Mouse (Mus musculus) liver, embryonic 12.5 days (tissue): ENCODE results near the gene Tmem238. TPM values are rescaled to one million over a fixed set of nuclear protein-coding genes. Genes with fewer than 3 reads are reported as not detected.
"Not testable (repeated sequence)": the region's sequence is repeated elsewhere in the genome, so short reads cannot be mapped to it uniquely, and the experiment has no call there.

Experiments
- ATAC-seq: fragments of 200-750 bp; cut with Nextera tagmentation; 2 replicates; pipeline ENCODE4 v1.8.0; 2017; ENCODE audit warnings: moderate number of reproducible peaks, mild to moderate bottlenecking, moderate library complexity
- H3K27ac ChIP-seq: fragments of 300-500 bp; sonication (generic); 2 replicates; pipeline ENCODE4 v1.5.1; 2016; ENCODE audit warnings: mild to moderate bottlenecking
- H3K27me3 ChIP-seq: fragments of 300-500 bp; sonication (generic); replicated peaks from 2 replicates; pipeline ENCODE4 v1.6.1; 2016; ENCODE audit warnings: mild to moderate bottlenecking, moderate library complexity
- H3K36me3 ChIP-seq: fragments of 300-500 bp; sonication (generic); 2 replicates; pipeline ENCODE4 v1.6.1; 2016; ENCODE audit warnings: mild to moderate bottlenecking, moderate library complexity
- H3K4me1 ChIP-seq: fragments of 300-500 bp; sonication (generic); 2 replicates; pipeline ENCODE4 v1.6.1; 2016
- H3K4me2 ChIP-seq: fragments of 300-500 bp; sonication (generic); 2 replicates; pipeline ENCODE4 v1.6.1; 2016; ENCODE audit warnings: mild to moderate bottlenecking, moderate library complexity
- H3K4me3 ChIP-seq: fragments of 300-500 bp; sonication (generic); 2 replicates; pipeline ENCODE4 v1.5.1; 2016; ENCODE audit warnings: mild to moderate bottlenecking, moderate library complexity
- H3K9ac ChIP-seq: fragments of 300-500 bp; sonication (generic); 2 replicates; pipeline ENCODE4 v1.6.1; 2016; ENCODE audit warnings: mild to moderate bottlenecking, moderate library complexity
- H3K9me3 ChIP-seq: fragments of 300-500 bp; sonication (generic); replicated peaks from 2 replicates; pipeline ENCODE4 v1.6.1; 2016; ENCODE audit warnings: mild to moderate bottlenecking, moderate library complexity
- WGBS: fragments of 180-500 bp; shearing (Covaris S2); methylation state at CpG from one replicate; pipeline ENCODE4 v1.1.7; 2016; ENCODE audit not compliant: insufficient replicate concordance; 5-methylcytosine and 5-hydroxymethylcytosine counted together
- polyA plus RNA-seq: library from polyadenylated mRNA; unstranded; fragments of >200 nt; fragmentation: Nextera tagmentation; extraction: Ambion mirVana; gene quantifications from 2 replicates; pipeline ENCODE4 v1.2.1, GENCODE M21; 2016

Tmem238 gene
- polyA plus RNA-seq, 1 experiment from 2014 or later = 18.9 TPM

DNA sequence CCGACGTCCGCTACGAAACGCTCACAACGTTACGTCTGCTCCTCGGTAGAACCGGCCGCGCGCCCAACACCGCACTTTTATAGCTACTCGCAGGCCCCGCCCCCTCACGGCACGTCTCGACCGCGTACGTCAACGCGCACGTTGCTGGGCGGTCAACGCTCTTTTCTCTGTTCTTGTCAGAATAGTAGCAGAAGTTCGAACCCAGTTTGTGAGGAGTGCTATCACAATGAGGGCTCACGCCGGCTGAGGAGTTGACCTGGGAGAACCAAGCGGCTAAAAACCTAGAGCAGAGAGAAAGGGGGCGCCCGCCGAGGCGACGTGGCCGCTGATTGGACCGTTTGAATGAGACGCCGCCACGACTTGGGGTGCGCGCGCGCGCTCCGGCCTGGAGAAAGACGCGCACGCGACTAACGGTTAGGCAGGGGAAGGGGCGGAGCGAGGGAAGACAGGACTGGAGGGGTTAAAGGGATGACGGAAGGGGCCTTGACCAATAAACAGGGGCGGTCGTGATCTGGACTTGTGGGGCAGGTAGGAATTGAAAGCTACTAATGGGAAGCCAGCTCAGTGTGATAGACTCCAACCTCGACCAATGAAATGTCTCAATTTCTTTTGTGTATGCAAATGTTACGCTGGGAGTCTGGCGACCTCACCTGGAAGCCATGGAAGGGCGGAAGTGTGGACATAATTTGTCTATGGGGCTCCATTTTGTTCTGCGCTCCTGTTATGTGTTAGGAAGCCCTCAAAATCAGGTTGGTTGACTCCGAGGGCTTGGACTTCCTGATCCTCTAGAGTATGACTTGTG lies 23.0 kb upstream of the Tmem238 start, which contains the start of gene Ube2s:
TSS of gene Ube2s (minus strand) at position 288 of the 802 bp plus-strand sequence.
- Histone ChIP-seq H3K4me1 (peaks cover 42% of the 10 kb centered on the region), H3K4me2 (peak within 1 kb of the TSS; percentile 78), H3K36me3 (peaks cover 38% of the 10 kb centered on the region), H3K9ac (peak within 1 kb of the TSS; percentile 98), H3K9me3 (no peaks in the 10 kb centered on the region), H3K27ac (peak within 1 kb of the TSS; percentile 89), H3K27me3 (0 out of 2 replicates have a peak, but pooled peaks cover 4% of the 10 kb centered on the region), H3K4me3 (peak within 1 kb of the TSS; percentile 90)
- peak; percentile 98 for ATAC-seq
- under 1% methylated on average over 62 of the region's 62 CpGs for WGBS

DNA sequence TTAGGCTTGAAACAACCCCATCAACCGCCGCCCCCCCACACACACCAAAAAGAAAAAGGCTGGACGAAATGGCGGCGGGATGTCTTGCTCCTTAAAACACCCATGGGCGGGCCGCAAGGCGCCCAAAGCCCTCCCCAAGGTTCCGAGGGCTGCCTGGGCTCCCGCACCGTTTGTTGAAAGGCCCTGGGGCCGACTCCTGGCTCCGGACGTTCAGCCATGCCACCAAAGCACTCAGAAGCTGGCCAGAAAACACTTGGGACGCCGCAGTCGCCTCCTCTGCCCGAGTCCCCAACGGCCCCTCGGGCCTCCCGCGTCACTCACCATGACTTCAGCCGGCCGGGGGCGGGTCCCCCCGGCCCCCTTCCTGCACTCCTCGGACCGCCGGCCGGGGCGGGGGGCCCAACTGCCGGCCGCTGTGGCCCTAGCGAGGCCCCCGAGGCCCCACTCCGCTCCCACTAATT lies 22.4 kb upstream of the Tmem238 start:
- ATAC-seq = no peak; the same call in 1 of the 2 replicates

DNA sequence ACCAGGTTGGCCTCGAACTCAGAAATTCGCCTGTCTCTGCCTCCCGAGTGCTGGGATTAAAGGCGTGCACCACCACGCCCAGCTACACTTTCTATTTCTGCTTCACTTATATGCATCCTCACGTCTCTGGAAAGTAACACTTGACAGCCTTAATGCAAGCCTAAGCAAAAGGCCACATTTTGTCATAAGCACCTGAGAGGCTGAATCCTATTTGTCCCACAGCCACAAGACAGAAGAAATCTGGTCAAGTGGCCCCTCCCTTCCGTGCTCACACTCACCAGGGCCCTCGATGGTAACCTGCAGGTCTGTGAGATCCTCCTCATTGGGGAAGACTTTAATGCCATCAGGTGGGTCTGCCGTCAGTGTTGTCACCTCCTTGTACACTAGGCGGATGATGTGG lies 21.7 kb upstream of the Tmem238 start:
- Histone ChIP-seq H3K4me1 (peaks cover 56% of the 10 kb centered on the region), H3K4me3 (peak overlapping the region; percentile 90), H3K27ac (peak overlapping the region; percentile 89), H3K9ac (peak overlapping the region; percentile 98), H3K4me2 (peak overlapping the region; percentile 78), H3K36me3 (peaks cover 52% of the 10 kb centered on the region)
- 17% methylated on average over 10 of the region's 10 CpGs for WGBS
- not testable (repeated sequence) for H3K27me3 ChIP-seq, ATAC-seq, H3K9me3 ChIP-seq

More for the DNA sequence above, 22.4 kb upstream of the Tmem238 start:
- peaks cover 44% of the 10 kb centered on the region for H3K36me3 ChIP-seq
- under 1% methylated on average over 28 of the region's 36 CpGs for WGBS
- H3K4me1 ChIP-seq = peaks cover 49% of the 10 kb centered on the region
- peak overlapping the region; percentile 89 for H3K27ac ChIP-seq
- peak overlapping the region; percentile 98 for H3K9ac ChIP-seq
- H3K4me2 ChIP-seq = peak overlapping the region; percentile 78
- H3K9me3 ChIP-seq = no peaks in the 10 kb centered on the region
- peak overlapping the region; percentile 90 for H3K4me3 ChIP-seq
- H3K27me3 ChIP-seq = no peaks in the 10 kb centered on the region

DNA sequence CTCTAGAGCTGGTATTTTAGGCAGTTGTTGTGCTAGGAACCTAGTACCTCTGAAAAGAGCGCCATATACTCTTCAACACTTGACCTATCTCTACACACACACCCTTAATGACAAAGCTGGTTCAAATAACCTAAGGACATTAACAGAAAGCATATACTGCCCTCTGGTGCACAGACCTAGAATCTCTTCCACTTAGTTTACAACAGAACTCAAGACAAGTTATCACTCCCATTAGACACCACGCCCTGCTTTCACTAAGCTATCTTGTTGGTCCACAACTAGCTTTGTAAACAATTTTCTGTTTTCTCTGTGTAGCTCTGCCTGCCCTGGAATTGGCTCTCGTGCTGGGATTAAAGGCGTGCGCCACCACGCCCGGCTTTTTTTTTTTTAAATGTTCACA lies 17.3 kb upstream of the Tmem238 start:
- Histone ChIP-seq H3K9ac (no peak overlapping the region), H3K4me1 (peaks cover 51% of the 10 kb centered on the region), H3K27ac (peak overlapping the region; percentile 88), H3K36me3 (peaks cover 85% of the 10 kb centered on the region), H3K4me2 (peak overlapping the region; percentile 28), H3K9me3 (no peaks in the 10 kb centered on the region), H3K27me3 (no peaks in the 10 kb centered on the region), H3K4me3 (no peak overlapping the region)
- ATAC-seq = peak; percentile 87
- 57% methylated on average over 7 of the region's 7 CpGs for WGBS

DNA sequence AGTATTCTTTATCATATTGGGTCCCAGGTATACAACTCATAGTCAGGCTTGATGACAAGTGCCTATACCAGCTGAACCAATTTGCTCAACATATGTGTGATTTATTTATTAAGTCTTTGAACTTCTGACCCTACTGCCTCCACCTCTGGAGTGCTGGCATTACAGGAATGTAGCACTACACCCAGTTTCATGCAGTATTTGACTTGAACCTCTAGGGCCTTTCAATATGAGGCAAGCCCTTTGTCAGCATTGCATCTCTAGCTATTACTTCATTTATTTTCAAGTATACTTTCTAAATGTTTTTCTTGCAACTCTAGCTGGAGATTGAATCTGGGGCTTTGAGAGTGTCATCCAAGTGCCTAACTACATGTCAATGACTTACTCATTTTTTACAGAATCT lies 12.8 kb upstream of the Tmem238 start:
- H3K9me3 ChIP-seq = no peaks in the 10 kb centered on the region
- H3K9ac ChIP-seq = no peak overlapping the region
- H3K4me3 ChIP-seq = no peak overlapping the region
- ATAC-seq = no peak
- peaks cover 15% of the 10 kb centered on the region for H3K4me1 ChIP-seq
- H3K36me3 ChIP-seq = peaks cover 60% of the 10 kb centered on the region
- no peak overlapping the region for H3K27ac ChIP-seq
- H3K4me2 ChIP-seq = no peak overlapping the region
- H3K27me3 ChIP-seq = no peaks in the 10 kb centered on the region

DNA sequence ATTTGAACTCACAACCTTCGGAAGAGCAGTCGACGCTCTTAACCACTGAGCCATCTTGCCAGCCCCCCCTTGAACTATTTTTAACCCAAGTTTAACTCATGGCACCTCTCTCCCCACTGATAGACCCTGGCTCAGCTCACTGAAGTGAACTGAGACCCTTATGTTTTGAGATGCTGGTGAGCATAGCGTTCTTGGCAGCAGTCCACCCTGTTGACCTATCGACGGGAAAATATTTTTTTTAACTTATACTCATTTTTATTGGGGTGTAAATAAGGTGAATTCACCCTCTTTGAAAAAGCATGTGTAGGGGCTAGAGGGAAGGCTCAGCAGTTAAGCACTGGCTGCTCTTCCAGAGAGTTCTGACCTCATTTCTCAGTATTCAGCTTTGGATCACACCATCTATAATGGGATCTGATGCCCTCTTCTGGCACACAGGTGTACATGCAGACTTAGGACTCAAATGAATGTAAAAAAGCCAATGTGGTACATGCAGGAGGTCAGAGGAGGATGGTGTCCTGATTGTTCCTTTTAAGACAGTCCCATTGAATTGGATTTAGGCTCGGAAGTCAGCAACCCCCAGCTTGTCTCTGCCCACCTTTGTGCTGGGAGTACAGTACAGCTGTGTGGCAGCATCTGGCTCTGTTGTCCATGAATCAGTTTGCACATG lies 6.4 kb upstream of the Tmem238 start:
- H3K4me3 ChIP-seq = no peak overlapping the region
- H3K4me1 ChIP-seq = peaks cover 34% of the 10 kb centered on the region
- 61% methylated on average over 7 of the region's 7 CpGs for WGBS
- H3K27me3 ChIP-seq = no peaks in the 10 kb centered on the region
- no peak overlapping the region for H3K9ac ChIP-seq
- peaks cover 49% of the 10 kb centered on the region for H3K36me3 ChIP-seq
- H3K27ac ChIP-seq = peak overlapping the region; percentile 52
- no peak for ATAC-seq
- no peaks in the 10 kb centered on the region for H3K9me3 ChIP-seq
- no peak overlapping the region for H3K4me2 ChIP-seq

DNA sequence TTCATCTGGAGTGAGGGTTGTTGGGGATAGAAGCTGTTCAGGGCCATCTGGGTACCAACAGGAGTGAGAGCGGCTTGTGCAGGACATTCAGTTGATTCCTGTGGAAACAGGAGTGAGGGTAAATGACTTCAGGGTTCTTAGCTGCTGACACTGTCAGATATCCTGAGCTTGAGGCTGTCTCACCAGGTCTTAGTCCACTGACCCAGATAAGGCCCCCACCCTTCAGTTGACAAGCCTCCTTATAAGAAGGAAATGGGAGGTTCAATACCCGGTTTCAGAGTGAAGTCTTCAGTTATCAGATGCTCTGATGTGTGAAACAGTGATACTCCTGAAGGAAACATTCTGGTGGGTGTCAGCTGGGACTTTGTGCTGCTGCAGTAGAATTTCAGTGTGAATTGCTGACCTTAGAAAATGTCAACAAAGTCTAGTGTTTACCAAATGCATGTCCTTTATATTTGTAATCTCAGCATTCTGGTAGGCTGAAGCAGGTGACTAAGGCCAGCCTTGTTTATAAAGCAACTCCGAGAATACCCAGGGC lies 5.2 kb upstream of the Tmem238 start:
- Histone ChIP-seq H3K4me2 (peak overlapping the region; percentile 83), H3K9me3 (no peaks in the 10 kb centered on the region), H3K4me3 (peak overlapping the region; percentile 87), H3K27ac (peak overlapping the region; percentile 96), H3K4me1 (peaks cover 40% of the 10 kb centered on the region), H3K36me3 (peaks cover 49% of the 10 kb centered on the region), H3K9ac (peak overlapping the region; percentile 94), H3K27me3 (no peaks in the 10 kb centered on the region)
- WGBS = 55% methylated on average over 3 of the region's 3 CpGs
- ATAC-seq = no peak

DNA sequence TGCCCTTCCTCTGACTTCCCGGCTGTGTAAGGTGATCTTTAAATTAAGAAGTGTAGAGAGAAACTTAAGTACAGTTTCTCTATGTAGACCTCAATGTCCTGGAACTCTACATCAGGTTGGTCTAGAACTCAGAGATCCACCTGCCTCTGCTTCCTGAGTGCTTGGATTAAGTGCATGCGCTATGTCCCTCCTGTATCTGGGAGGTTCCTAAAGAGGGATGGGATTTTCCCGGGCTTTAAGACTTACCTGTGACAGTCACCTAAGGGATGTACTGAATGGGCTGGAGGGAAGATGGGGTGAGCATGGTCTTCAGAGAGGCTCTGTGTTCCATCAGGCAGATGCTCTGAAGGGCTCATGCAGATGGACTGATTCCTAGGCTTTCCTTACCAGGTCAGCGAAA lies 4.2 kb upstream of the Tmem238 start:
- H3K36me3 ChIP-seq = peaks cover 49% of the 10 kb centered on the region
- peaks cover 47% of the 10 kb centered on the region for H3K4me1 ChIP-seq
- H3K9ac ChIP-seq = peak overlapping the region; percentile 94
- no peaks in the 10 kb centered on the region for H3K27me3 ChIP-seq
- 17% methylated on average over 4 of the region's 4 CpGs for WGBS
- peak overlapping the region; percentile 83 for H3K4me2 ChIP-seq
- H3K4me3 ChIP-seq = peak overlapping the region; percentile 87
- no peak for ATAC-seq
- H3K9me3 ChIP-seq = no peaks in the 10 kb centered on the region
- H3K27ac ChIP-seq = peak overlapping the region; percentile 96

DNA sequence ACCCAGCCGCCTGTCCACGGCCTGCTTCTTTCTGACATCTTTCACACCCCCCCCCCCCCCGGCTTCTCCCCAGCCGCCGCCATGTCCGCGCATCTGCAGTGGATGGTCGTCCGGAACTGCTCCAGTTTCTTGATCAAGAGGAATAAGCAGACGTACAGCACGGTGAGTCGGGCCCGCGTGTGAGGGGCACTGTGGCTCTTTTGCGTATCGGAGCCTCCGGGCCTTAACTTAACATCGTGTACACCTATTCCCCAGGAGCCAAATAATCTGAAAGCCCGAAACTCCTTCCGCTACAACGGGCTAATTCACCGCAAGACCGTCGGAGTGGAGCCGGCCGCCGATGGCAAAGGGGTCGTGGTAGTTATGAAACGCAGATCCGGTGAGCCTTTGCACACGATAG lies 3.8 kb upstream of the Tmem238 start:
- not testable (repeated sequence) for H3K27me3 ChIP-seq
- peak overlapping the region; percentile 87 for H3K4me3 ChIP-seq
- under 1% methylated on average over 31 of the region's 31 CpGs for WGBS

DNA sequence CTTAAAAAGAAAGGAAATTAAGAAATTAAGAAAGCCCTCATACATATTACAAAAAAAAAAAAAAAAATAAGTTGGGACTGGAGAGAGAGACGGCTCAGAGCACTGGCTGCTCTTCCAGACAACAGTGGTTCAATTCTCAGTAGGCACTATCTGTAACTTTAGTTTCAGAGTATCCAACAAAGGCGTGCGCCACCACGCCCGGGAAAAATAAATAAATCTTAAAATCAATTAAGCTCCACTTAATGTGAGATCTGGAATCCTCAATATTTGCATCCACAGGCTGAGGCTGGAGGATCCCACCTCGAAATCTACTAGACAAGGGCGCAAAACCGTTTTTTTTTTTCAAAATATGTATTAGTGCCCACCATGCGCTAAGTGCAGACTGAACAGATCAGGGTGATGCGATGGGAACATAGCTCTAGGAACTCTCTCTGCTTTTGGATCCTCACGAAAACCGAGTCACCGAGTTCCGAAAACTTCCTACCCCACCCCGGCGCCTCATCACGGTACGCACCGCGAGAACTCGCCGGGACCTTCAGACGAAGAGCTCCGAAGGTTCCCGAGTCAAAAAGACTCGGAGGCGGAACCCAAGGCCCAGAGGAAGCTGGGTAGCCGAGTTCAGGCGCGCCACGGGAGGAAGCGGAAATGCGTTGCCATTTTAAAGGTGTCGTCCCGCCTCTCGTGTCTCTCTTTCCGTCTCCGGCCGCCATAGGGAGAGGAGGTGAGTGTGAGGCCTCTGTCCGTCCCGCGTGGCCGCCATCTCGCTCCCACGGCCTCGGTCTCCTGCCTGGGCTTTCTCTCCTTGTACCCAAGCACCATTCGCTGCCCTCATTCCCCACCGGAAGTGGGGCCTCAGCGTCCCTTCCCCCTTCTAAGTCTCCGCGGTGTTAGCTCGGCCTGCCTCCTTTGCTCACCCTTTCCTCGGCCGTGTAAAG lies 3.1 kb upstream of the Tmem238 start, which contains the start of gene Rpl28:
TSS of gene Rpl28 (plus strand) at position 597 of the 935 bp plus-strand sequence.
- peak; percentile 84 for ATAC-seq
- Histone ChIP-seq H3K36me3 (peaks cover 42% of the 10 kb centered on the region), H3K4me2 (peak within 1 kb of the TSS; percentile 83), H3K4me3 (peak within 1 kb of the TSS; percentile 87), H3K27ac (peak within 1 kb of the TSS; percentile 96), H3K9ac (peak within 1 kb of the TSS; percentile 94), H3K4me1 (peaks cover 58% of the 10 kb centered on the region), H3K9me3 (no peaks in the 10 kb centered on the region), H3K27me3 (no peaks in the 10 kb centered on the region)
- WGBS = 1% methylated on average over 54 of the region's 54 CpGs

More for the DNA sequence above, 3.8 kb upstream of the Tmem238 start:
- H3K9me3 ChIP-seq, ATAC-seq: not testable (repeated sequence)
- H3K27ac ChIP-seq = peak overlapping the region; percentile 96
- H3K4me1 ChIP-seq = peaks cover 51% of the 10 kb centered on the region
- peaks cover 47% of the 10 kb centered on the region for H3K36me3 ChIP-seq
- peak overlapping the region; percentile 94 for H3K9ac ChIP-seq
- H3K4me2 ChIP-seq = peak overlapping the region; percentile 83
